Mouse (Mus musculus) inflammation-experienced regulatory T-cells, adult 6 months (primary cell): ENCODE results near the gene Zfp652. TPM values are rescaled to one million over a fixed set of nuclear protein-coding genes. Genes with fewer than 3 reads are reported as not detected.

ENCODE experiments used
- ATAC-seq: one replicate; pipeline ENCODE4 v1.8.0; 2017
- polyA plus RNA-seq, 3 experiments: library from polyadenylated mRNA; unstranded; fragments of 100-300 nt; shearing (Covaris generic); gene quantifications; one replicate each; pipeline ENCODE4 v1.2.1; 2017

The Zfp652 gene
- polyA plus RNA-seq, 3 experiments from 2014 or later = 5.3 to 13.4 (median 11.7) TPM

- no peak for ATAC-seq
These were observed 120.6 kb downstream of the Zfp652 start for GRCm38 (mm10) chr11:95833006-95833570.

GRCm38 (mm10) chr11:95833631-95834142 is 121.2 kb downstream of the Zfp652 start:
- peak; percentile 1 for ATAC-seq

- ATAC-seq = peak; percentile 53
These were observed 121.7 kb downstream of the Zfp652 start for GRCm38 (mm10) chr11:95834143-95834667.

- peak; percentile 49 for ATAC-seq
These were observed 122.6 kb downstream of the Zfp652 start for GRCm38 (mm10) chr11:95834742-95835710.

GRCm38 (mm10) chr11:95835832-95836231 is 123.4 kb downstream of the Zfp652 start:
- no peak for ATAC-seq

- ATAC-seq = no peak
These were observed 124.0 kb downstream of the Zfp652 start for GRCm38 (mm10) chr11:95836433-95836832.

GRCm38 (mm10) chr11:95837059-95837458 is 124.6 kb downstream of the Zfp652 start, which contains the start of gene Gngt2:
Gene Gngt2, plus strand, starts transcription at chr11:95837216.
- ATAC-seq = no peak

GRCm38 (mm10) chr11:95838598-95838997 is 126.1 kb downstream of the Zfp652 start:
- ATAC-seq = no peak

- no peak for ATAC-seq
These were observed 126.8 kb downstream of the Zfp652 start for GRCm38 (mm10) chr11:95838999-95839868.

- ATAC-seq = no peak
These were observed 128.4 kb downstream of the Zfp652 start for GRCm38 (mm10) chr11:95840694-95841497.

GRCm38 (mm10) chr11:95841498-95841830 is 129.0 kb downstream of the Zfp652 start:
- ATAC-seq = no peak

- peak; percentile 92 for ATAC-seq
These were observed 129.7 kb downstream of the Zfp652 start, which contains the start of gene Abi3 for GRCm38 (mm10) chr11:95842074-95842681. Gene Abi3, minus strand, starts transcription at chr11:95842476.

- ATAC-seq = no peak
These were observed 130.5 kb downstream of the Zfp652 start for GRCm38 (mm10) chr11:95842953-95843352.

GRCm38 (mm10) chr11:95843421-95843950 is 131.0 kb downstream of the Zfp652 start:
- no peak for ATAC-seq

GRCm38 (mm10) chr11:95844935-95845334 is 132.5 kb downstream of the Zfp652 start:
- ATAC-seq = no peak

GRCm38 (mm10) chr11:95850898-95851297 is 138.4 kb downstream of the Zfp652 start:
- ATAC-seq = no peak

GRCm38 (mm10) chr11:95853684-95854083 is 141.2 kb downstream of the Zfp652 start:
- ATAC-seq = no peak

- no peak for ATAC-seq
These were observed 144.8 kb downstream of the Zfp652 start for GRCm38 (mm10) chr11:95857306-95857705.

GRCm38 (mm10) chr11:95857716-95858527 is 145.4 kb downstream of the Zfp652 start:
- no peak for ATAC-seq
